Mouse (Mus musculus) lung, adult 2 months (tissue): ENCODE measurements around the gene Ift140.

Experiments used
- CTCF ChIP-seq: fragments of 200-500 bp; IDR thresholded peaks from 2 replicates; pipeline ENCODE4 v1.5.1; 2011; ENCODE audit warnings: mild to moderate bottlenecking, low read length, control low read depth; ENCODE audit not compliant: insufficient read depth
- POLR2A ChIP-seq: fragments of 200-500 bp; IDR thresholded peaks from 2 replicates; pipeline ENCODE4 v1.6.1; 2011; ENCODE audit warnings: low read depth, mild to moderate bottlenecking, control low read depth, low read length, borderline replicate concordance; ENCODE audit errors: extremely low read depth

GRCm38 (mm10) chr17:25135622-25136021 is 119.7 kb downstream of the Ift140 start:
- no peak for TF ChIP-seq POLR2A
- no peak for TF ChIP-seq CTCF
